Mouse (Mus musculus) frontal cortex, postnatal 10 days (tissue): Measurements from ENCODE around the gene Metap1.

Source experiments
- DNase-seq, 2 experiments: peaks; one replicate each; pipeline ENCODE4 v3.0.0; 2022; ENCODE audit warnings: low spot score in 2 of 2, mixed read lengths in 1 of 2

The Metap1 gene

GRCm38 (mm10) chr3:138489327-138490033 lies at the start of gene Metap1:
TSS of gene Metap1 (minus strand) at chr3:138489515.
- DNase-seq: peak; percentile 89 to 92

- DNase-seq: no peak
Measured at GRCm38 (mm10) chr3:138536031-138536430, 46.7 kb upstream of the Metap1 start.

GRCm38 (mm10) chr3:138532764-138533163 lies 43.4 kb upstream of the Metap1 start:
- DNase-seq: no peak

- no peak for DNase-seq
Measured at GRCm38 (mm10) chr3:138531479-138532181, 42.3 kb upstream of the Metap1 start.

GRCm38 (mm10) chr3:138530578-138531478 lies 41.5 kb upstream of the Metap1 start:
- DNase-seq: no peak

- DNase-seq: no peak
Measured at GRCm38 (mm10) chr3:138528265-138528664, 39.0 kb upstream of the Metap1 start.

GRCm38 (mm10) chr3:138527667-138528231 lies 38.4 kb upstream of the Metap1 start:
- peak; percentile 51 to 60 for DNase-seq

GRCm38 (mm10) chr3:138526916-138527666 lies 37.8 kb upstream of the Metap1 start:
- peak; percentile 98 for DNase-seq

GRCm38 (mm10) chr3:138526073-138526915 lies 37.0 kb upstream of the Metap1 start, which contains the start of gene Eif4e:
TSS of gene Eif4e (plus strand) at chr3:138526179.
- peak in 1 of 2 experiments; percentile 41 for DNase-seq

- no peak for DNase-seq
Measured at GRCm38 (mm10) chr3:138525494-138525893, 36.2 kb upstream of the Metap1 start.

GRCm38 (mm10) chr3:138523956-138524355 lies 34.6 kb upstream of the Metap1 start:
- no peak for DNase-seq

- DNase-seq: no peak
Measured at GRCm38 (mm10) chr3:138519218-138519617, 29.9 kb upstream of the Metap1 start.

- no peak for DNase-seq
Measured at GRCm38 (mm10) chr3:138517881-138518280, 28.6 kb upstream of the Metap1 start.

- no peak for DNase-seq
Measured at GRCm38 (mm10) chr3:138515656-138516370, 26.5 kb upstream of the Metap1 start.

GRCm38 (mm10) chr3:138514749-138515148 lies 25.4 kb upstream of the Metap1 start:
- DNase-seq: no peak

GRCm38 (mm10) chr3:138513243-138513642 lies 23.9 kb upstream of the Metap1 start:
- DNase-seq: no peak

- DNase-seq: no peak
Measured at GRCm38 (mm10) chr3:138510471-138510870, 21.2 kb upstream of the Metap1 start.

- no peak for DNase-seq
Measured at GRCm38 (mm10) chr3:138509581-138509980, 20.3 kb upstream of the Metap1 start.

- peak in 1 of 2 experiments; percentile 21 for DNase-seq
Measured at GRCm38 (mm10) chr3:138506749-138507148, 17.4 kb upstream of the Metap1 start.
